Mouse (Mus musculus) lung, embryonic 14.5 days (tissue): ENCODE measurements around the gene Dnah8. TPM values are rescaled to one million over a fixed set of nuclear protein-coding genes. Genes with fewer than 3 reads are reported as not detected.

Source experiments
- ATAC-seq: fragments of 200-750 bp; cut with Nextera tagmentation; 2 replicates; pipeline ENCODE4 v1.8.0; 2017; ENCODE audit warnings: mild to moderate bottlenecking, moderate TSS enrichment, moderate library complexity; ENCODE audit not compliant: insufficient read depth
- DNase-seq: peaks from one replicate; pipeline ENCODE4 v3.0.0-alpha.2; 2015
- H3K27ac ChIP-seq: fragments of 300-500 bp; sonication (generic); 2 replicates; pipeline ENCODE4 v1.5.1; 2014; ENCODE audit warnings: low read depth, mild to moderate bottlenecking, moderate library complexity
- H3K27me3 ChIP-seq: fragments of 300-500 bp; sonication (generic); 2 replicates; pipeline ENCODE4 v1.6.1; 2014; ENCODE audit warnings: low read length, control low read depth; ENCODE audit not compliant: insufficient read depth
- H3K36me3 ChIP-seq: fragments of 300-500 bp; sonication (generic); 2 replicates; pipeline ENCODE4 v1.6.1; 2014; ENCODE audit warnings: control low read depth; ENCODE audit not compliant: insufficient read depth
- H3K4me1 ChIP-seq: fragments of 300-500 bp; sonication (generic); 2 replicates; pipeline ENCODE4 v1.6.1; 2014; ENCODE audit warnings: antibody characterized with exemption, control low read depth; ENCODE audit not compliant: insufficient read depth
- H3K4me2 ChIP-seq: fragments of 300-500 bp; sonication (generic); 2 replicates; pipeline ENCODE4 v1.6.1; 2014; ENCODE audit warnings: mild to moderate bottlenecking
- H3K4me3 ChIP-seq: fragments of 300-500 bp; sonication (generic); 2 replicates; pipeline ENCODE4 v1.5.1; 2014; ENCODE audit warnings: low read depth, low read length
- H3K9ac ChIP-seq: fragments of 300-500 bp; sonication (generic); 2 replicates; pipeline ENCODE4 v1.6.1; 2014
- H3K9me3 ChIP-seq: fragments of 300-500 bp; sonication (generic); 2 replicates; pipeline ENCODE4 v1.6.1; 2016; ENCODE audit warnings: low read depth, low read length, control low read depth
- CTCF ChIP-seq: IDR thresholded peaks from 2 replicates; pipeline ENCODE4 v1.5.1; 2016; ENCODE audit warnings: antibody characterized with exemption, low read depth
- WGBS: fragments of 180-500 bp; shearing (Covaris S2); extraction: QIAGEN DNeasy Blood & Tissue Kit; methylation state at CpG from one replicate; pipeline ENCODE4 v1.1.7; 2014; 5-methylcytosine and 5-hydroxymethylcytosine counted together
- polyA plus RNA-seq: library from polyadenylated mRNA; unstranded; fragments of >200 nt; fragmentation: Nextera tagmentation; extraction: Ambion mirVana; gene quantifications from 2 replicates; pipeline ENCODE4 v1.2.1, GENCODE M21; 2014

The Dnah8 gene
- polyA plus RNA-seq, 1 experiment from 2014 or later: 4.7 TPM

DNA sequence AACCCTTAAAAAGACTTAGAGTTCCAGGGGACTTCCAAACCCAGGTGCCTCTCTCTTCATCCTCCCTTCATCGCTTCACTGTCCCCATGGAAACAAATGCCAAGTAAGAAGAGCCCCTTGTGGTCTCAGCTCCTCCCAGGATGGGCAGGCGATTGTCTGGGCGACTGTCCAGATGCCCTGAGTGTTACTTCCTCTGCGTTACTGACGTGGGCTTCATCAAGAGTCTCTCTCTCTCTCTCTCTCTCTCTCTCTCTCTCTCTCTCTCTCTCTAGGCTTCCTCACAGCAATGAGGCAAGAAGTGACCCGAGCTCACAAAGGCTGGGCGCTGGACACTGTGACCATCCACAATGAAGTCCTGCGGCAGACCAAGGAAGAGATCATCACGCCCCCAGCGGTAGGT lies 246.9 kb downstream of the Dnah8 start:
- TF ChIP-seq CTCF: no peak
- Histone ChIP-seq H3K36me3 (no peaks in the 10 kb centered on the region), H3K4me2 (peak overlapping the region; percentile 2; the same call in 1 of the 2 replicates), H3K9me3 (no peaks in the 10 kb centered on the region), H3K27me3 (no peaks in the 10 kb centered on the region), H3K4me3 (no peak overlapping the region), H3K9ac (no peak overlapping the region), H3K4me1 (no peaks in the 10 kb centered on the region), H3K27ac (no peak overlapping the region)
- DNase-seq (peak; percentile 83), ATAC-seq (peak; percentile 52; the same call in 1 of the 2 replicates)
- 16% methylated on average over 10 of the region's 10 CpGs for WGBS

DNA sequence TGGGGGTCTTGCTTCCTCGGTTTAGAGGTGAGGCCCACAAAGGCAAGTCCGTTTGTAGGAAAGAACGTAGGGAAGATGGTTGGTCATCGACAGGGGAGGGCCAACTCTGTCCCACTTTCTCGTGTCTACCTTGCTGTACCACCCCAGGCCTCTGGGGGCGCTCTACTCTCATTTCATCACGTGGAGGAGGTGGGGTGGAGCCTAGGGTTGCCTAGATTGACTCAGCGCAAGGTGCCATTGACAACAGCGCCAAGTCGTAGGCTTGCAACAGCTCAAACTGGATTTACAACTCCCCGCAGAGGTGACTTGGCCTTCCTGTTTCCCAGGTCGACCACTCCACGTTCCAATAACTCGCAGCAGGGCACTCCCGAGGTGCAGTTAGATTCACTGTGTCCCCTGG lies 250.1 kb downstream of the Dnah8 start:
- 52% methylated on average over 15 of the region's 15 CpGs for WGBS
- Histone ChIP-seq H3K4me3 (no peak overlapping the region), H3K27me3 (no peaks in the 10 kb centered on the region), H3K9ac (no peak overlapping the region), H3K4me2 (peak overlapping the region; percentile 2; the same call in 1 of the 2 replicates), H3K4me1 (no peaks in the 10 kb centered on the region), H3K9me3 (no peaks in the 10 kb centered on the region), H3K27ac (no peak overlapping the region), H3K36me3 (no peaks in the 10 kb centered on the region)
- TF ChIP-seq CTCF: peak; percentile 37; the same call in 1 of the 2 replicates
- no peak for ATAC-seq
- no peak for DNase-seq

DNA sequence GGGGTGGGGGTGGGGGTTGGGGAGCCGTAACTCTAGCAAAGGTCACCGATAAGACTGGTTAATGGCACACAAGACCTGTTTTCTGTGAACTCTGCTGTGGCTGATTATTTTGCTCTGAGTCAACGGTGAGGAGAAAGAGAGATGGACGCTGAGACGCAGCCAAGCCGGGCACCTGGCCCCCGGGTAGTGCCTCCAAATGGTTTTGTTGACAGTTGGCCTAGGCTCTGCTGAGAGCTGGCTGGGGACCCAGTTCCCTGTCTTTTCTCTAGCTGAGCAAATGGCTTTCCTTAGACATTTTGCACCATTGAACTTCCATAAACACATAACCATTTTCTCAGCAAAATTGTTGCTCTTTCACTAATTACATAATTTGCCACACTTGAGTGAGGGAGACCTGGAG lies 253.3 kb downstream of the Dnah8 start:
- H3K9me3 ChIP-seq: no peaks in the 10 kb centered on the region
- H3K27ac ChIP-seq: no peak overlapping the region
- no peak for DNase-seq
- H3K27me3 ChIP-seq: no peaks in the 10 kb centered on the region
- no peak for ATAC-seq
- H3K9ac ChIP-seq: no peak overlapping the region
- H3K4me1 ChIP-seq: 0 out of 2 replicates have a peak, but pooled peaks cover 2% of the 10 kb centered on the region
- WGBS: 65% methylated on average over 7 of the region's 7 CpGs
- no peak overlapping the region for H3K4me3 ChIP-seq
- no peak overlapping the region for H3K4me2 ChIP-seq
- no peaks in the 10 kb centered on the region for H3K36me3 ChIP-seq
- no peak for TF ChIP-seq CTCF

- H3K4me3 ChIP-seq: no peak overlapping the region
- DNase-seq (no peak), ATAC-seq (no peak)
- H3K36me3 ChIP-seq: no peaks in the 10 kb centered on the region
- H3K27me3 ChIP-seq: no peaks in the 10 kb centered on the region
- H3K4me1 ChIP-seq: peaks cover 2% of the 10 kb centered on the region; the same call in 1 of the 2 replicates
- H3K4me2 ChIP-seq: no peak overlapping the region
- no peak overlapping the region for H3K27ac ChIP-seq
- no peak for TF ChIP-seq CTCF
- no peaks in the 10 kb centered on the region for H3K9me3 ChIP-seq
- 27% methylated on average over 6 of the region's 6 CpGs for WGBS
- H3K9ac ChIP-seq: no peak overlapping the region
Measured at GRCm38 (mm10) chr17:30878626-30879025, 254.5 kb downstream of the Dnah8 start.

GRCm38 (mm10) chr17:30880391-30880790 lies 256.2 kb downstream of the Dnah8 start:
- TF ChIP-seq CTCF: no peak
- H3K9me3 ChIP-seq: no peaks in the 10 kb centered on the region
- H3K4me3 ChIP-seq: no peak overlapping the region
- no peak overlapping the region for H3K9ac ChIP-seq
- H3K36me3 ChIP-seq: no peaks in the 10 kb centered on the region
- DNase-seq (no peak), ATAC-seq (no peak)
- H3K4me1 ChIP-seq: peaks cover 2% of the 10 kb centered on the region; the same call in 1 of the 2 replicates
- no peak overlapping the region for H3K27ac ChIP-seq
- no peak overlapping the region for H3K4me2 ChIP-seq
- WGBS: 87% methylated on average over 3 of the region's 3 CpGs
- no peaks in the 10 kb centered on the region for H3K27me3 ChIP-seq

- no peak for ATAC-seq
- Histone ChIP-seq H3K36me3 (no peaks in the 10 kb centered on the region), H3K9me3 (no peaks in the 10 kb centered on the region), H3K4me1 (peaks cover 2% of the 10 kb centered on the region; the same call in 1 of the 2 replicates), H3K4me3 (no peak overlapping the region), H3K9ac (no peak overlapping the region), H3K4me2 (no peak overlapping the region), H3K27ac (no peak overlapping the region), H3K27me3 (no peaks in the 10 kb centered on the region)
- no peak for DNase-seq
- no peak for TF ChIP-seq CTCF
- WGBS: 52% methylated on average over 2 of the region's 2 CpGs
Measured at GRCm38 (mm10) chr17:30881001-30881400, 256.8 kb downstream of the Dnah8 start.

GRCm38 (mm10) chr17:30882206-30882605 lies 258.1 kb downstream of the Dnah8 start:
- no peaks in the 10 kb centered on the region for H3K9me3 ChIP-seq
- no peaks in the 10 kb centered on the region for H3K36me3 ChIP-seq
- H3K4me3 ChIP-seq: no peak overlapping the region
- no peak overlapping the region for H3K27ac ChIP-seq
- peak; percentile 49; the same call in 1 of the 2 replicates for ATAC-seq
- no peaks in the 10 kb centered on the region for H3K27me3 ChIP-seq
- H3K4me1 ChIP-seq: peaks cover 2% of the 10 kb centered on the region; the same call in 1 of the 2 replicates
- no peak overlapping the region for H3K9ac ChIP-seq
- no peak overlapping the region; the same call in 1 of the 2 replicates for H3K4me2 ChIP-seq
- TF ChIP-seq CTCF: no peak
- WGBS: under 1% methylated on average over 6 of the region's 6 CpGs
- peak; percentile 62 for DNase-seq
